Mouse (Mus musculus): ENCODE results near the gene Sart1. TPM values are rescaled to one million over a fixed set of nuclear protein-coding genes. Genes with fewer than 3 reads are reported as not detected.

Sart1 gene
- polyA plus RNA-seq, 1 experiment from 2014 or later, result 67.4 TPM

DNA sequence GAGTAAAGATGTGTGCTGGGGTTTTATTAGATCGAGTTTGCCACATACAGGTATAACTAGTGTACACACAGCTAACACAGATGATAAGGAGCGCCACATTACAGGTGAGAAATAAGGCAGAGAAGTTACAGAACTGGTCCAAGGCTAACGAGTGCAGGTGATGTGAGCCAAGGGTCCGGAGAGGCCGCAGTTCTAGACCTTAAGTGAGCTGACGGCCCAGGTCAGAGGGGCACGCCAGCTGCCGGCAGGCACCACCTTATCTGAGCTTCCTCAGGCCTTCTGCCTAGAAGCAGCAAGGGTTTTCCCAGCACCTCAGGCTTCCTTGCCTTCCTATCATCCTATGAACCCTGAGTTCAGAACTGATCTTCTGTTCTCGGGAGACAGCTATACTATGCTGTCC lies 31.1 kb upstream of the Sart1 start:
- Histone ChIP-seq H3K4me2 (ENCODE audit: low read depth, low read length) (no peak overlapping the region), H3K4me1 (replicated peaks; ENCODE audit: control insufficient read depth, insufficient read depth, low read length) (peaks cover 10% of the 10 kb centered on the region), H3K27me3 (ENCODE audit: control insufficient read depth, insufficient read depth, low read depth, low read length) (no peaks in the 10 kb centered on the region), H3K36me3 (ENCODE audit: control insufficient read depth, insufficient read depth, low read length) (peaks cover 15% of the 10 kb centered on the region; the same call in 1 of the 2 replicates), H3K4me3 (ENCODE audit: low read length) (no peak overlapping the region), H3K9me3 (ENCODE audit: control insufficient read depth, low read length) (no peaks in the 10 kb centered on the region), H3K27ac (ENCODE audit: low read length) (no peak overlapping the region), H3K9ac (ENCODE audit: low read length) (no peak overlapping the region)
- no peak for ATAC-seq (ENCODE audit: low read depth)
- 81% methylated on average over 9 of the region's 9 CpGs for WGBS

GRCm38 (mm10) chr19:5418750-5419466 lies 30.4 kb upstream of the Sart1 start:
- H3K4me3 ChIP-seq (ENCODE audit: low read length), result no peak overlapping the region
- H3K27me3 ChIP-seq (ENCODE audit: control insufficient read depth, insufficient read depth, low read depth, low read length), result no peaks in the 10 kb centered on the region
- no peaks in the 10 kb centered on the region for H3K9me3 ChIP-seq (ENCODE audit: control insufficient read depth, low read length)
- H3K9ac ChIP-seq (ENCODE audit: low read length), result no peak overlapping the region
- no peak overlapping the region for H3K27ac ChIP-seq (ENCODE audit: low read length)
- H3K4me1 ChIP-seq (replicated peaks; ENCODE audit: control insufficient read depth, insufficient read depth, low read length), result peaks cover 10% of the 10 kb centered on the region
- no peak for ATAC-seq (ENCODE audit: low read depth)
- WGBS, result 94% methylated on average over 8 of the region's 8 CpGs
- H3K4me2 ChIP-seq (ENCODE audit: low read depth, low read length), result no peak overlapping the region
- H3K36me3 ChIP-seq (ENCODE audit: control insufficient read depth, insufficient read depth, low read length), result peaks cover 15% of the 10 kb centered on the region; the same call in 1 of the 2 replicates

DNA sequence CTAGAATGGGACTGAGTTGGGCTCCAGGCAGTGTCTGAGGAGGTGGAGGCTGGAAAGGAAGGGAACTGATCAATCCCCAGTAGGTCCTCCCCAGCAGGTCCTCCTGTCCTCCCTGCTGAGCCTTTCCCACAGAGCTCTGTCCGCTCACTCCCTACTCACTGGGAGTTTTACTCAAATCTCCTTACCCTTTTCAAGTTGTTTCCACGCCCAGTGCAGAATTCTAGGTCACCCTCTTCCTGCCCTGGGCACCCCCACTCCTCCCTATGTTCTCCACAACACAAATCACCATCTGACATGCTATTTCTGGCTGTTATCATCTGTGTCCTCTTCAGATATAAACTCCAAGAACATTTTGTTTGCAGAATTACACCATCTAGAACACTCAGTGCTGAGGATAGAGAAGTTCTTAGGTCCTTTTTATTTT lies 26.0 kb upstream of the Sart1 start:
- no peak for ATAC-seq (ENCODE audit: low read depth)
- H3K27me3 ChIP-seq (ENCODE audit: control insufficient read depth, insufficient read depth, low read depth, low read length), result no peaks in the 10 kb centered on the region
- no peak overlapping the region for H3K9ac ChIP-seq (ENCODE audit: low read length)
- WGBS, result 68% methylated on average over 2 of the region's 2 CpGs
- H3K4me3 ChIP-seq (ENCODE audit: low read length), result no peak overlapping the region
- no peaks in the 10 kb centered on the region; the same call in 1 of the 2 replicates for H3K4me1 ChIP-seq (replicated peaks; ENCODE audit: control insufficient read depth, insufficient read depth, low read length)
- H3K4me2 ChIP-seq (ENCODE audit: low read depth, low read length), result no peak overlapping the region
- no peaks in the 10 kb centered on the region for H3K9me3 ChIP-seq (ENCODE audit: control insufficient read depth, low read length)
- H3K36me3 ChIP-seq (ENCODE audit: control insufficient read depth, insufficient read depth, low read length), result no peaks in the 10 kb centered on the region; the same call in 1 of the 2 replicates
- no peak overlapping the region for H3K27ac ChIP-seq (ENCODE audit: low read length)

DNA sequence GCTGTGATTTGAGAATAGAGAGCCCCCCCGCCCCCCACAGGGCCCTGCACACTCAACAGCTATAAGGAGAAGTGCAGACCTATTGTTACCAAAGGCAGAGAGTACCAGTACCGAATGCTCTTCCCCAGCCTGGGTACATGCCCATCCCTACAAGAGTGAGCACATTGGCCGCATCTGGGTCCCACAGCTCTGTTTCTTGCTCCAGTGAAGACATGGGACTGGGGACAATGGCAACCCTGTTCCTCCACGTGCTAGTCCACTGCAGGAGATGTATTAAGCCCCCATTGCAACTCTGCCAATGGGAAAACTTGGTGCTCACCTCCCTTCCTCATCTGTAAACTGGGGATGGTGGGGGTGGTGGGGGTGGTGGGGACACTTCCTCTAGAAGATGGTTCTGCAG lies 25.3 kb upstream of the Sart1 start:
- no peak overlapping the region for H3K9ac ChIP-seq (ENCODE audit: low read length)
- H3K9me3 ChIP-seq (ENCODE audit: control insufficient read depth, low read length), result no peaks in the 10 kb centered on the region
- no peak overlapping the region for H3K4me3 ChIP-seq (ENCODE audit: low read length)
- no peaks in the 10 kb centered on the region; the same call in 1 of the 2 replicates for H3K36me3 ChIP-seq (ENCODE audit: control insufficient read depth, insufficient read depth, low read length)
- no peak overlapping the region for H3K27ac ChIP-seq (ENCODE audit: low read length)
- no peaks in the 10 kb centered on the region for H3K27me3 ChIP-seq (ENCODE audit: control insufficient read depth, insufficient read depth, low read depth, low read length)
- WGBS, result 70% methylated on average over 4 of the region's 4 CpGs
- ATAC-seq (ENCODE audit: low read depth), result no peak
- no peak overlapping the region for H3K4me2 ChIP-seq (ENCODE audit: low read depth, low read length)
- no peaks in the 10 kb centered on the region; the same call in 1 of the 2 replicates for H3K4me1 ChIP-seq (replicated peaks; ENCODE audit: control insufficient read depth, insufficient read depth, low read length)

GRCm38 (mm10) chr19:5411961-5412360 lies 23.5 kb upstream of the Sart1 start:
- 45% methylated on average over 5 of the region's 5 CpGs for WGBS
- Histone ChIP-seq H3K4me2 (ENCODE audit: low read depth, low read length) (no peak overlapping the region), H3K4me1 (replicated peaks; ENCODE audit: control insufficient read depth, insufficient read depth, low read length) (peaks cover 12% of the 10 kb centered on the region), H3K27me3 (ENCODE audit: control insufficient read depth, insufficient read depth, low read depth, low read length) (no peaks in the 10 kb centered on the region), H3K36me3 (ENCODE audit: control insufficient read depth, insufficient read depth, low read length) (no peaks in the 10 kb centered on the region), H3K4me3 (ENCODE audit: low read length) (no peak overlapping the region), H3K9me3 (ENCODE audit: control insufficient read depth, low read length) (no peaks in the 10 kb centered on the region), H3K27ac (ENCODE audit: low read length) (no peak overlapping the region), H3K9ac (ENCODE audit: low read length) (no peak overlapping the region)
- ATAC-seq (ENCODE audit: low read depth), result no peak

- Histone ChIP-seq H3K4me2 (ENCODE audit: low read depth, low read length) (no peak overlapping the region), H3K9me3 (ENCODE audit: control insufficient read depth, low read length) (no peaks in the 10 kb centered on the region), H3K27me3 (ENCODE audit: control insufficient read depth, insufficient read depth, low read depth, low read length) (no peaks in the 10 kb centered on the region), H3K27ac (ENCODE audit: low read length) (no peak overlapping the region), H3K9ac (ENCODE audit: low read length) (no peak overlapping the region), H3K4me1 (replicated peaks; ENCODE audit: control insufficient read depth, insufficient read depth, low read length) (peaks cover 12% of the 10 kb centered on the region), H3K4me3 (ENCODE audit: low read length) (no peak overlapping the region), H3K36me3 (ENCODE audit: control insufficient read depth, insufficient read depth, low read length) (no peaks in the 10 kb centered on the region)
- WGBS, result 47% methylated on average over 5 of the region's 5 CpGs
- ATAC-seq (ENCODE audit: low read depth), result peak; percentile 24; the same call in 1 of the 2 replicates
Observed at GRCm38 (mm10) chr19:5410641-5411040, 22.1 kb upstream of the Sart1 start.

GRCm38 (mm10) chr19:5409068-5409467 lies 20.6 kb upstream of the Sart1 start:
- WGBS, result 53% methylated on average over 5 of the region's 5 CpGs
- no peaks in the 10 kb centered on the region for H3K9me3 ChIP-seq (ENCODE audit: control insufficient read depth, low read length)
- no peak overlapping the region for H3K4me3 ChIP-seq (ENCODE audit: low read length)
- no peaks in the 10 kb centered on the region for H3K36me3 ChIP-seq (ENCODE audit: control insufficient read depth, insufficient read depth, low read length)
- no peak overlapping the region for H3K9ac ChIP-seq (ENCODE audit: low read length)
- no peak overlapping the region for H3K4me2 ChIP-seq (ENCODE audit: low read depth, low read length)
- H3K4me1 ChIP-seq (replicated peaks; ENCODE audit: control insufficient read depth, insufficient read depth, low read length), result peaks cover 12% of the 10 kb centered on the region
- ATAC-seq (ENCODE audit: low read depth), result 0 out of 2 replicates have a peak, but pooled peaks have one; percentile 16
- H3K27me3 ChIP-seq (ENCODE audit: control insufficient read depth, insufficient read depth, low read depth, low read length), result no peaks in the 10 kb centered on the region
- H3K27ac ChIP-seq (ENCODE audit: low read length), result peak overlapping the region; percentile 14; the same call in 1 of the 2 replicates

- 70% methylated on average over 13 of the region's 13 CpGs for WGBS
- H3K9me3 ChIP-seq (ENCODE audit: control insufficient read depth, low read length), result no peaks in the 10 kb centered on the region
- no peaks in the 10 kb centered on the region for H3K36me3 ChIP-seq (ENCODE audit: control insufficient read depth, insufficient read depth, low read length)
- ATAC-seq (ENCODE audit: low read depth), result no peak
- H3K27ac ChIP-seq (ENCODE audit: low read length), result peak overlapping the region; percentile 25
- H3K27me3 ChIP-seq (ENCODE audit: control insufficient read depth, insufficient read depth, low read depth, low read length), result no peaks in the 10 kb centered on the region
- H3K9ac ChIP-seq (ENCODE audit: low read length), result no peak overlapping the region
- H3K4me2 ChIP-seq (ENCODE audit: low read depth, low read length), result peak overlapping the region; percentile 67; the same call in 1 of the 2 replicates
- H3K4me3 ChIP-seq (ENCODE audit: low read length), result no peak overlapping the region; the same call in 1 of the 2 replicates
- H3K4me1 ChIP-seq (replicated peaks; ENCODE audit: control insufficient read depth, insufficient read depth, low read length), result peaks cover 12% of the 10 kb centered on the region
Observed at GRCm38 (mm10) chr19:5408057-5409001, 19.8 kb upstream of the Sart1 start.

- peaks cover 12% of the 10 kb centered on the region for H3K4me1 ChIP-seq (replicated peaks; ENCODE audit: control insufficient read depth, insufficient read depth, low read length)
- H3K27ac ChIP-seq (ENCODE audit: low read length), result peak overlapping the region; percentile 94
- H3K9ac ChIP-seq (ENCODE audit: low read length), result peak overlapping the region; percentile 81
- H3K9me3 ChIP-seq (ENCODE audit: control insufficient read depth, low read length), result no peaks in the 10 kb centered on the region
- no peaks in the 10 kb centered on the region for H3K27me3 ChIP-seq (ENCODE audit: control insufficient read depth, insufficient read depth, low read depth, low read length)
- peak overlapping the region; percentile 67 for H3K4me2 ChIP-seq (ENCODE audit: low read depth, low read length)
- H3K4me3 ChIP-seq (ENCODE audit: low read length), result peak overlapping the region; percentile 61
- 13% methylated on average over 7 of the region's 7 CpGs for WGBS
- H3K36me3 ChIP-seq (ENCODE audit: control insufficient read depth, insufficient read depth, low read length), result no peaks in the 10 kb centered on the region
- ATAC-seq (ENCODE audit: low read depth), result peak; percentile 69
Observed at GRCm38 (mm10) chr19:5407133-5407532, 18.6 kb upstream of the Sart1 start.
